Mouse (Mus musculus) erythroid progenitor cell, adult 5-6 weeks (primary cell): ENCODE results near the gene Acp6. TPM values are rescaled to one million over a fixed set of nuclear protein-coding genes. Genes with fewer than 3 reads are reported as not detected.
A peak's percentile ranks its signal among the peaks of the same experiment; 100 is the strongest.
"Not testable (repeated sequence)": the region's sequence is repeated elsewhere in the genome, so short reads cannot be mapped to it uniquely, and the experiment has no call there.

Source experiments
- ATAC-seq: replicated peaks from 2 replicates; pipeline ENCODE4 v1.8.0; 2016; ENCODE audit warnings: moderate number of reproducible peaks, mild to moderate bottlenecking, moderate TSS enrichment, inconsistent platforms; ENCODE audit not compliant: poor library complexity, low FRiP score, severe bottlenecking
- total RNA-seq, 2 experiments: library from RNA; stranded (forward) in 1 of 2; stranded (reverse) in 1 of 2; fragments of 150-400 nt in 1 of 2; fragments of 186-747, 209-891 nt in 1 of 2; gene quantifications; 2 replicates each; pipeline versions ENCODE4 v1.2.3 to v1.2.4; 2015 to 2017; ENCODE audit warnings: low replicate concordance in 2 of 2

Gene Acp6
- total RNA-seq (2015; ENCODE audit: low replicate concordance) (8.3 and 13.8 TPM in 2 replicates), total RNA-seq (2017; ENCODE audit: low replicate concordance) (7.2 and 9.9 TPM in 2 replicates)

GRCm38 (mm10) chr3:97158611-97159508, at the start of gene Acp6:
Gene Acp6 (plus strand): TSS chr3:97158777.
- peak; percentile 85 for ATAC-seq

- ATAC-seq, result no peak
Observed at GRCm38 (mm10) chr3:97117511-97117910, 41.1 kb upstream of the Acp6 start.

GRCm38 (mm10) chr3:97118313-97118712, 40.3 kb upstream of the Acp6 start:
- ATAC-seq, result no peak

- ATAC-seq, result no peak
Observed at GRCm38 (mm10) chr3:97124193-97124592, 34.4 kb upstream of the Acp6 start.

GRCm38 (mm10) chr3:97129410-97129809, 29.2 kb upstream of the Acp6 start:
- no peak for ATAC-seq

- not testable (repeated sequence) for ATAC-seq
Observed at GRCm38 (mm10) chr3:97137666-97138065, 20.9 kb upstream of the Acp6 start.

GRCm38 (mm10) chr3:97151092-97151491, 7.5 kb upstream of the Acp6 start:
- ATAC-seq, result no peak

- ATAC-seq, result no peak
Observed at GRCm38 (mm10) chr3:97156431-97156830, 2.1 kb upstream of the Acp6 start.

GRCm38 (mm10) chr3:97157308-97157707, 1.3 kb upstream of the Acp6 start:
- ATAC-seq, result no peak

- no peak for ATAC-seq
Observed at GRCm38 (mm10) chr3:97157958-97158599, 498 bp upstream of the Acp6 start.

GRCm38 (mm10) chr3:97159509-97159850, 903 bp downstream of the Acp6 start:
- ATAC-seq, result no peak

- no peak for ATAC-seq
Observed at GRCm38 (mm10) chr3:97159986-97160385, 1.4 kb downstream of the Acp6 start.

GRCm38 (mm10) chr3:97160908-97161307, 2.3 kb downstream of the Acp6 start:
- ATAC-seq, result no peak

GRCm38 (mm10) chr3:97161773-97162172, 3.2 kb downstream of the Acp6 start:
- no peak for ATAC-seq

- no peak for ATAC-seq
Observed at GRCm38 (mm10) chr3:97164477-97164876, 5.9 kb downstream of the Acp6 start.

GRCm38 (mm10) chr3:97167126-97167525, 8.5 kb downstream of the Acp6 start:
- ATAC-seq, result no peak

GRCm38 (mm10) chr3:97171531-97171930, 13.0 kb downstream of the Acp6 start:
- no peak for ATAC-seq

GRCm38 (mm10) chr3:97172231-97172630, 13.7 kb downstream of the Acp6 start:
- no peak for ATAC-seq

GRCm38 (mm10) chr3:97172632-97173031, 14.1 kb downstream of the Acp6 start:
- no peak for ATAC-seq

- no peak for ATAC-seq
Observed at GRCm38 (mm10) chr3:97178885-97179284, 20.3 kb downstream of the Acp6 start.

GRCm38 (mm10) chr3:97180527-97180926, 21.9 kb downstream of the Acp6 start:
- no peak for ATAC-seq
